Mouse (Mus musculus) lung, adult 2 months (tissue): ENCODE data around the gene Ebf1. TPM values are rescaled to one million over a fixed set of nuclear protein-coding genes. Genes with fewer than 3 reads are reported as not detected.

Experiments used
- DNase-seq: peaks from one replicate; pipeline ENCODE4 v3.0.0; 2022
- H3K4me1 ChIP-seq: fragments of 200-500 bp; 2 replicates; pipeline ENCODE4 v1.6.1; 2011; ENCODE audit warnings: low read length; ENCODE audit not compliant: control insufficient read depth, insufficient read depth
- H3K4me3 ChIP-seq: fragments of 200-500 bp; replicated peaks from 2 replicates; pipeline ENCODE3; 2011; ENCODE audit warnings: low read depth, mild to moderate bottlenecking, control low read depth, low read length; ENCODE audit errors: extremely low read depth
- CTCF ChIP-seq: fragments of 200-500 bp; IDR thresholded peaks from 2 replicates; pipeline ENCODE4 v1.5.1; 2011; ENCODE audit warnings: mild to moderate bottlenecking, low read length, control low read depth; ENCODE audit not compliant: insufficient read depth
- POLR2A ChIP-seq: fragments of 200-500 bp; IDR thresholded peaks from 2 replicates; pipeline ENCODE4 v1.6.1; 2011; ENCODE audit warnings: low read depth, mild to moderate bottlenecking, control low read depth, low read length, borderline replicate concordance; ENCODE audit errors: extremely low read depth
- WGBS: fragments of 180-500 bp; shearing (Covaris S2); methylation state at CpG from one replicate; pipeline ENCODE4 v1.1.7; 2018; 5-methylcytosine and 5-hydroxymethylcytosine counted together
- polyA plus RNA-seq: library from polyadenylated mRNA; depleted of rRNA; stranded (reverse); fragments of >200 nt; gene quantifications from 2 replicates; pipeline ENCODE4 v1.2.3, GENCODE M21; 2012

The Ebf1 gene
- polyA plus RNA-seq, 1 experiment, result 11.8 TPM

GRCm38 (mm10) chr11:44655468-44655867 is 38.4 kb downstream of the Ebf1 start:
- DNase-seq, result no peak
- H3K4me3 ChIP-seq, result no peak overlapping the region
- H3K4me1 ChIP-seq, result no peaks in the 10 kb centered on the region
- TF ChIP-seq CTCF (no peak), POLR2A (no peak)
- WGBS, result 70% methylated on average over 5 of the region's 5 CpGs

DNA sequence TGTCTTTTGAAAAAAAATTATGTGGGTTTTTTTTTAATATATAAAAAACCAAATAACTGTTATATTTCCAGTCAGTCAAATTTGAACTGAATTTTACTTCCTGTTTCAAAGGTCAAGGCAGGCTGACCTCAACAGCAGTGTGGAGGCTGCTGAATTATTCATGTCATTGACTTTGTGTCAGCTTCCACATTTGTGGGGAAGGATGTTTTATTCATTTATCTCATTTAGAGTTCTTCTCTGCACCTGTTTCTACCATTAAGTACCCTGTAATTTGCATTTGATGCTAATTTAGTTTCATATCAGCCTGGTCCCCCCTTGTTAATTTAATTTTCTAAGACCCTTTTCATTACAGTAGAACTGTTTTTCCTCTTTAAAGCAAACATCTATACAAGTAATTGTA is 39.8 kb downstream of the Ebf1 start:
- Histone ChIP-seq H3K4me3 (no peak overlapping the region), H3K4me1 (no peaks in the 10 kb centered on the region)
- DNase-seq, result no peak
- TF ChIP-seq CTCF (no peak), POLR2A (no peak)

- DNase-seq, result no peak
- WGBS, result 58% methylated on average over 6 of the region's 6 CpGs
Observed at GRCm38 (mm10) chr11:44657833-44658395, 40.8 kb downstream of the Ebf1 start.

GRCm38 (mm10) chr11:44661875-44662274 is 44.8 kb downstream of the Ebf1 start:
- Histone ChIP-seq H3K4me1 (no peaks in the 10 kb centered on the region), H3K4me3 (no peak overlapping the region)
- 80% methylated on average over 5 of the region's 5 CpGs for WGBS
- DNase-seq, result no peak
- no peak for TF ChIP-seq CTCF
- TF ChIP-seq POLR2A, result no peak

More at GRCm38 (mm10) chr11:44657833-44658395, 40.8 kb downstream of the Ebf1 start:
- no peak overlapping the region for H3K4me3 ChIP-seq
- no peak for TF ChIP-seq POLR2A
- no peak for TF ChIP-seq CTCF
- H3K4me1 ChIP-seq, result no peaks in the 10 kb centered on the region

- no peaks in the 10 kb centered on the region for H3K4me1 ChIP-seq
- DNase-seq, result no peak
- WGBS, result 64% methylated on average over 4 of the region's 4 CpGs
- no peak for TF ChIP-seq POLR2A
- TF ChIP-seq CTCF, result no peak
- H3K4me3 ChIP-seq, result no peak overlapping the region
Observed at GRCm38 (mm10) chr11:44663609-44664141, 46.6 kb downstream of the Ebf1 start.

DNA sequence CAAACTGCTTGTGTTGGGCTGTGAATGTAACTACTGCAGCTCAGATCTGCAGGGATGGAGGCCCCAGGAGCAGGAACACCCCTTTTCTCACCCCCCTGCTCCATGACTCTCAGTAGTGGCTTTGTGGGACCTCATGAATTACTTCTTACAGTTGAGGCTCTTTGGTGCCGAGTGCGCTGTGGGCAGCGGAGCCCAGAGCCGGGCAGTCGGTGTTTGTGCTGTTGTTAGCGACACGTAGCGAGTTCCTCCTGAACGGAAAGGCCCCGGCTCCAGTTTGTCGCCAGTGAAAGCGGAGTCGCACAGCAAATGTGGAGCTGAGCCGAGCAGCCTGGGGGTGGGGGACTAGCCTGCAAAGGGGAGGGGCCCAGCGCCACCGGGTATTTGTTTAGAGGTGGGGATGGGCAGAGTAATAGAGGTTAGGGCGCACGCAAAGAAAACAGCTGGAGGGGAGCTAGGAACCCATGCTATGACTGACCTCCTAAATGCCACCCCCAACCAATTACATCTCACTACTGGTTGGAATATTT is 48.1 kb downstream of the Ebf1 start:
- no peak; the same call in 1 of the 2 replicates for TF ChIP-seq POLR2A
- no peak for TF ChIP-seq CTCF
- Histone ChIP-seq H3K4me1 (no peaks in the 10 kb centered on the region; the same call in 1 of the 2 replicates), H3K4me3 (peak overlapping the region; percentile 39)
- peak; percentile 23 for DNase-seq
- 9% methylated on average over 18 of the region's 18 CpGs for WGBS

GRCm38 (mm10) chr11:44665741-44666531 is 48.8 kb downstream of the Ebf1 start:
- H3K4me3 ChIP-seq, result no peak overlapping the region
- TF ChIP-seq CTCF (no peak), POLR2A (no peak)
- DNase-seq, result no peak
- 65% methylated on average over 7 of the region's 7 CpGs for WGBS
- H3K4me1 ChIP-seq, result no peaks in the 10 kb centered on the region; the same call in 1 of the 2 replicates

DNA sequence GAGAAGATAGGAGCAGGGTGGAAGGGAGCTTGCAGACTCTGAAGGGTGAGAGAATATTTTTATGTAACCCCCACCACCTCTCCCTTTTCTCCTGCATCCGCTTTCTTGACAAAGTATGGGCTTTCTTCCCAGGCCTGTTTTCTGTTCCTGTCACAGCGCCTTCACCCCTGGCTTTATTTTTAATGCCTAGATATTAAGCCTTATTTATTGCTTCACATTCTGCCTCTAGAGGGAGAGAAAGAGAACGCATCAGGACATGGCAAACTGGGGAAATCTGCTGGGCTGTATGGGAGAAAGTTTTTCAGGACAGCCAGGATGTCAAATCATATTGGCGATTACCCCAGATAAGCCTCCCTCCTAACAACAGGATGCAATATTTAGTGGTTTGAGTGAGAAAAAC is 49.6 kb downstream of the Ebf1 start:
- Histone ChIP-seq H3K4me3 (no peak overlapping the region), H3K4me1 (no peaks in the 10 kb centered on the region; the same call in 1 of the 2 replicates)
- TF ChIP-seq CTCF (no peak), POLR2A (no peak)
- DNase-seq, result no peak
- WGBS, result 56% methylated on average over 4 of the region's 4 CpGs

DNA sequence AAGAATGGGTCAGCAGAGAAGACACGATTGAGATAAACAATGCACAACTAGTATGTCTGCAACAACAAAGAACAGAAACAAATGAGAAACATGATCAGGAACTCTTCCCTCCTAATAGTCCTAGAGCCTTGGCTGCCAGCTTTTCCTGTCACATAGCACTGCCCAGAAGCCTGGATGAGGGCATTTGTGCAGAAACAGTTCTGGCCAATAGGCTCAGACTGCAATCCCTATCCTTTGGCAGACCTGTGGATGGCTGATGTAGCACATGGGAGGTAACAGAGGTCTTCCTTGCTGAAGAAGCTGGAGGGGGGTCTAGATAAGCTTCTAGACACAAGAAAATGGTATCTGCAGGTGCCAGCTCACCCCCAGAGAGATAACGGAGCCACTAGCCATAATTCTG is 64.2 kb downstream of the Ebf1 start:
- H3K4me3 ChIP-seq, result no peak overlapping the region
- TF ChIP-seq POLR2A (no peak), CTCF (no peak)
- no peak for DNase-seq
- WGBS, result 69% methylated on average over 2 of the region's 2 CpGs
- no peaks in the 10 kb centered on the region; the same call in none of the 2 replicates for H3K4me1 ChIP-seq
